Mouse (Mus musculus) ZHBTc4 (cell line): ENCODE measurements at regions not wholly inside any gene's neighbourhood (a gene's known extent, or its start where the extent isn't known, plus 50 kb on each side); places are given as distances from the start of the nearest gene placed in this dataset.

Source experiments
- DNase-seq: peaks from one replicate; pipeline ENCODE4 v3.0.0-alpha.2; 2011; ENCODE audit warnings: low read depth, low spot score

- DNase-seq = no peak
Measured at GRCm38 (mm10) chr4:54812740-54813634, 131.9 kb upstream of the Zfp462 start.

GRCm38 (mm10) chr4:54837326-54837725 lies 107.5 kb upstream of the Zfp462 start:
- DNase-seq = no peak

- no peak for DNase-seq
Measured at GRCm38 (mm10) chr4:54838111-54838510, 106.7 kb upstream of the Zfp462 start.

GRCm38 (mm10) chr4:54838794-54839193 lies 106.1 kb upstream of the Zfp462 start:
- DNase-seq = no peak

- DNase-seq = no peak
Measured at GRCm38 (mm10) chr4:54852991-54853925, 91.6 kb upstream of the Zfp462 start.

- no peak for DNase-seq
Measured at GRCm38 (mm10) chr4:54858604-54859003, 86.2 kb upstream of the Zfp462 start.

GRCm38 (mm10) chr4:54866062-54866461 lies 78.8 kb upstream of the Zfp462 start:
- DNase-seq = no peak

GRCm38 (mm10) chr4:54874136-54874827 lies 70.6 kb upstream of the Zfp462 start:
- no peak for DNase-seq

- no peak for DNase-seq
Measured at GRCm38 (mm10) chr4:54875506-54875905, 69.3 kb upstream of the Zfp462 start.

GRCm38 (mm10) chr4:54877361-54877760 lies 67.5 kb upstream of the Zfp462 start:
- DNase-seq = no peak

GRCm38 (mm10) chr4:54878531-54878930 lies 66.3 kb upstream of the Zfp462 start:
- no peak for DNase-seq

- no peak for DNase-seq
Measured at GRCm38 (mm10) chr4:54893288-54893687, 51.6 kb upstream of the Zfp462 start.
